Mouse (Mus musculus) heart, postnatal 0 days (tissue): ENCODE measurements around the gene Adrm1.

Experiments
- CTCF ChIP-seq: IDR thresholded peaks from 2 replicates; pipeline ENCODE4 v1.5.1; 2016; ENCODE audit warnings: antibody characterized with exemption, control low read depth, low read depth
- EP300 ChIP-seq: IDR thresholded peaks from 2 replicates; pipeline ENCODE4 v1.6.1; 2016; ENCODE audit warnings: antibody characterized with exemption, low read depth

DNA sequence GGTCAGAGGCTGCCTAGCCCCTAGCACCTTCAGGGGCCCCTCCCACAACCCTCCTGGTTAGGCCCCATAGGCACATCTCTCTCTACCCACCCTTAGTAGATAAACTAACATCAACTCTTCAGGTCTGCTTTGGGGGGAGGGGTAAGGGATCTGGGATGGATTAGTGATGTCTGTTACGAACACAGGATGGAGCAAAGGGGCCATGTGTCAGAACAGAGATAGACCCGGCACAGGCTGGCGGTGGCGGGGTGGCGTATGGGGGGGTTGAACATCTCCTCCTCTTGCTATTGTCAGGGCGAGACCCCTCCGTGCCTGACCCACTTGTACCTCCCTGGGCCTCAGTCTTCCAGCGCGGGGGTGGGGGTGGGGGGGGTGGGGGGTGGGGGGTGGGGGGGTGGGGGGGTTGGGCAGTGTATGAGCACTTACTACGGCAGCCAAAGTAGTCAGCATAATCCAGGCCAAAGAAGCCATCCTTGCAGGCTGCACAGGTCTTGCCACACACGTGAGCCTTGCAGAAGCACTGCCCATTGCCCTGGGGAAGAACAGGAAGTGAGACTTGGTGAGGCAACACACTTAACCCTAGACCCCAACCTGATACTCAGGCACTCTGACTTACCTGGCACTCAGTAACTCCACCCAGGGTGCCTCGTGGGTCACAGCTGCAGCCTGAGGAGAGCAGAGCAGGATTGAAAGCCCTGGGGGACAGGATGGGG, 25.5 kb downstream of the Adrm1 start:
- TF ChIP-seq CTCF (no peak), EP300 (no peak)
